Mouse (Mus musculus) forebrain, embryonic 16.5 days (tissue): ENCODE data around the gene Lrrc72. TPM values are rescaled to one million over a fixed set of nuclear protein-coding genes. Genes with fewer than 3 reads are reported as not detected.
"Not testable (repeated sequence)": the region's sequence is repeated elsewhere in the genome, so short reads cannot be mapped to it uniquely, and the experiment has no call there.

Source experiments
- ATAC-seq: fragments of 200-750 bp; cut with Nextera tagmentation; 2 replicates; pipeline ENCODE4 v1.8.0; 2017; ENCODE audit warnings: mild to moderate bottlenecking, moderate library complexity
- H3K27ac ChIP-seq: fragments of 300-500 bp; sonication (generic); 2 replicates; pipeline ENCODE4 v1.5.1; 2014; ENCODE audit warnings: low read length, control low read depth
- H3K27me3 ChIP-seq: fragments of 300-500 bp; sonication (generic); replicated peaks from 2 replicates; pipeline ENCODE4 v1.6.1; 2014; ENCODE audit warnings: low read length; ENCODE audit not compliant: control insufficient read depth, insufficient read depth
- H3K36me3 ChIP-seq: fragments of 300-500 bp; sonication (generic); 2 replicates; pipeline ENCODE4 v1.6.1; 2014; ENCODE audit not compliant: control insufficient read depth, insufficient read depth
- H3K4me1 ChIP-seq: fragments of 300-500 bp; sonication (generic); replicated peaks from 2 replicates; pipeline ENCODE4 v1.6.1; 2014; ENCODE audit warnings: low read length; ENCODE audit not compliant: control insufficient read depth, insufficient read depth
- H3K4me2 ChIP-seq: fragments of 300-500 bp; sonication (generic); 2 replicates; pipeline ENCODE4 v1.6.1; 2014; ENCODE audit warnings: mild to moderate bottlenecking, low read length, control low read depth
- H3K4me3 ChIP-seq: fragments of 300-500 bp; sonication (generic); replicated peaks from 2 replicates; pipeline ENCODE4 v1.5.1; 2014; ENCODE audit warnings: mild to moderate bottlenecking, low read length, control low read depth
- H3K9ac ChIP-seq: fragments of 300-500 bp; sonication (generic); replicated peaks from 2 replicates; pipeline ENCODE4 v1.6.1; 2014; ENCODE audit warnings: low read depth, low read length, control low read depth
- H3K9me3 ChIP-seq: fragments of 300-500 bp; sonication (generic); 2 replicates; pipeline ENCODE4 v1.6.1; 2016; ENCODE audit warnings: low read length; ENCODE audit not compliant: control insufficient read depth
- WGBS: fragments of 180-500 bp; shearing (Covaris S2); extraction: QIAGEN DNeasy Blood & Tissue Kit; methylation state at CpG from one replicate; pipeline ENCODE4 v1.1.7; 2014; 5-methylcytosine and 5-hydroxymethylcytosine counted together
- polyA plus RNA-seq: library from polyadenylated mRNA; unstranded; fragments of >200 nt; fragmentation: Nextera tagmentation; extraction: Ambion mirVana; gene quantifications from 2 replicates; pipeline ENCODE4 v1.2.1, GENCODE M21; 2015

The Lrrc72 gene
- polyA plus RNA-seq, 1 experiment from 2014 or later: not detected

DNA sequence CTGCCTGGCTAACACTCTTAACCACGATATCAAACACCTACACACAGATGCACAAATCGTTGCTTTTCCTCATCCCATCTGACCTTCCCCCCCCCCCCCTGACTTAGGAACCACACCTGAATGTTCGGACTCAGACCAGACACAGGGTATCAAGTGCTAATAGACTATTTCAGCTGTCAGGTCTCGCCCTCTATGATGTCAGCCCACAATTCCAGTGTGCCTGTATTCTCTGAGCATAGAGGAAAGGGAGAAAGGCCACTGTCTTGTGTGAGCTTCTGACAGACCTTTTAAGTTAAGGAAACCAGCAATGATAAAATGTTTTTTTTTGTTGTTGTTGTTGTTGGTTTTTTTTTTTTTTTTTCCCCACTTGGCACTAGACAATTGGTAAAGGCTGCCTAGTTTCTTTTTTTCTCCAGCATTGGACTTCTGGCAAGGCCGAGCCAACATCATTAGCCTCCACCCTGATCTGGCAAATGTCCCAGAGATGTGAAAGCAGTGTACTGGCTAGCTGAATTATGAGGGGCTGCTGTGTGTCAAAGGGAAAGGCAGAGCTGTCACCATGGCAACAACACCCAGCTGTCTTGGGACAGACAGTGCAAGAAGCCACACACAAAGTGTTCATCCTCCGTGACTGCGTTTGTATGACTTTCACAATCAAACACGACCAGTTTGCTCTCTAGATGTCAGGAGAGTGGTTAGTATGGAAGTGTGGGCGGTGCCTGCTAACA lies 46.0 kb downstream of the Lrrc72 start:
- H3K4me2 ChIP-seq: peak overlapping the region; percentile 30
- no peak overlapping the region for H3K27ac ChIP-seq
- peak; percentile 95 for ATAC-seq
- H3K27me3 ChIP-seq: no peaks in the 10 kb centered on the region
- 31% methylated on average over 9 of the region's 9 CpGs for WGBS
- H3K36me3 ChIP-seq: no peaks in the 10 kb centered on the region
- no peak overlapping the region for H3K4me3 ChIP-seq
- H3K9me3 ChIP-seq: no peaks in the 10 kb centered on the region
- peaks cover 7% of the 10 kb centered on the region; the same call in 1 of the 2 replicates for H3K4me1 ChIP-seq
- no peak overlapping the region; the same call in 1 of the 2 replicates for H3K9ac ChIP-seq

DNA sequence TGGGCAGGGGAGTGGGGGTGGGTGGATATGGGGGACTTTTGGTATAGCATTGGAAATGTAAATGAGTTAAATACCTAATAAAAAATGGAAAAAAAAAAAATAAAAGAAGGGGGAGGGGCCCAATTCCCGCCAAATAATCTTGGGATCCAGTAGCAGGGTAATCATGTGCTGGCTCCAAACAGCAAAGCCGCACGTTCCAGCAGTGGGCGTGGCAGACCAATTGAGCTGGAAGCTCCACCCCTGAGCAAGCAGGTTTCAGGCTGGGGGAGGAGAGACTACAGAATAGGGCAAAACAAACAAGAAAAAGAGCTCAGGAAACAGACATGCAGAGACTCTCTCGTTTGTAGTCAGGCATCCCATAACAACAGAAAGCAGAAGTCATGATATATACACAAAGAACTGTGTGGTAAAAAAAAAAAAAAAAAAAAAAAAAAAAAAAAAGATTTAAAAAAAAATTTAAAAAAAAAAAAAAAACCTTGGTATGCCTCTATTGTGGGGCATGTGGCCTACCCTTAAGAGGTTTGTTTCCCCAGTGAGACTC lies 47.5 kb downstream of the Lrrc72 start:
- not testable (repeated sequence) for H3K36me3 ChIP-seq, H3K9ac ChIP-seq, H3K4me1 ChIP-seq, H3K27ac ChIP-seq, H3K4me3 ChIP-seq, H3K27me3 ChIP-seq, H3K9me3 ChIP-seq, H3K4me2 ChIP-seq, ATAC-seq
- WGBS: 34% methylated on average over 5 of the region's 5 CpGs

DNA sequence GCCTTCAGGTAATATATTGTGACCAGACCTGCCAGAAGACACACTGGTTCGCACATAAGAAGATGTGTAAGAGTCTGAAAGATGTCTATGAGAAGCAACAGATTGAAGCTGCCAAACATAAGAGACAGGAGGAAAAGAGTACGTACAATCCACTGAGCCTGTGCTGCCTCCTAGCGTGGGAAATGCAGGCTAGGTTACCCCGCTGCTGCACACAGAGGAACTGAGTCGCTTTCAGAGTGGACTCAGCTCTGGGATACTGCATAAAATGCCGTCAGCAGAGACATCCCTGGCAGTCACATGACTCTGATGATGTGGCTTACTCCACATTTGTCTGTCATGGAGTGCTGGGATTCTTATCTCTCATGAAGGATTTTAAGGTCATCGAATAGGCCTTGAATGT lies 58.2 kb downstream of the Lrrc72 start:
- Histone ChIP-seq H3K9ac (no peak overlapping the region), H3K4me2 (no peak overlapping the region), H3K9me3 (peaks cover 13% of the 10 kb centered on the region), H3K27me3 (no peaks in the 10 kb centered on the region), H3K36me3 (peaks cover 51% of the 10 kb centered on the region), H3K27ac (no peak overlapping the region), H3K4me3 (no peak overlapping the region), H3K4me1 (no peaks in the 10 kb centered on the region)
- 91% methylated on average over 7 of the region's 7 CpGs for WGBS
- no peak for ATAC-seq

DNA sequence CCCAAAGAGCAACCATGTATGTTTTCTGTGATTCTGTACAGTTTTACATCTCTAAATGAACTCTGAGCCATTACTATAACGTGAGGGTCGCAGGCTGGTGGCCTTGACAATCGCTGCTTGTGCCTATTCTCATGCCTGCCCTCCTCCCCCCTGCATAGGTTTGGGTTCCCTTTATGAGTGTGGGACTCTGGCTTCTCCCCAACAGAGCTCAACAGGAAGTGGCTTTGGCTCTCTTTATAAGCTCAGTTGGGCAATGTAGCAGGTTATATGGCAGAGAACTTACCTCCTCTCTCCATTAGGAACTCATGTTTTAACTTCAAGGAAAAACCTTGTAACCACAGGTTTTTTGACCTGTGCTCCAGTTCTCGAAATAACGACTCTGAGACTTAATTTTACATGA lies 62.9 kb downstream of the Lrrc72 start:
- H3K4me3 ChIP-seq: no peak overlapping the region
- no peak for ATAC-seq
- no peak overlapping the region for H3K9ac ChIP-seq
- no peak overlapping the region for H3K4me2 ChIP-seq
- peaks cover 44% of the 10 kb centered on the region for H3K36me3 ChIP-seq
- 81% methylated on average over 5 of the region's 5 CpGs for WGBS
- H3K4me1 ChIP-seq: no peaks in the 10 kb centered on the region
- H3K27me3 ChIP-seq: no peaks in the 10 kb centered on the region
- H3K9me3 ChIP-seq: no peaks in the 10 kb centered on the region
- no peak overlapping the region for H3K27ac ChIP-seq

DNA sequence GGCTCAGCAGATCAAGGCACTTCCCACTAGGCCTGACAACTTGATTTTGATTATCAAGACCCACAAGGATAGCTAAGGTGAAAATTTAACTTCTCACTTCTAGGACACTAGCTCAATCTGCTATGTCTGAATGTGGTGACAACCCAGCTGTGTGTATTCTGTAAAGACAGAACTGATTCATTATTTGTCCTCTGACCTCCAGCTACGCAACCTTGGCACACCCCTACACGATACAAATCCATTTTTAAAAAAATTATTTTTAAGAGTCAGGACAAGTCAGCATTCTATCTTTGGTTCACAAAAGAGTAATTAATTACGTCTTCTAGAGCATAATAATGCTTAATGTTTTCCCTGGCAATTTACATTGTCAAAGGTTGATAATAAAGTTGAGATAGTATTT lies 63.6 kb downstream of the Lrrc72 start:
- WGBS: 97% methylated on average over 3 of the region's 3 CpGs
- H3K4me1 ChIP-seq: no peaks in the 10 kb centered on the region
- peaks cover 41% of the 10 kb centered on the region for H3K36me3 ChIP-seq
- no peaks in the 10 kb centered on the region for H3K9me3 ChIP-seq
- no peak overlapping the region for H3K27ac ChIP-seq
- no peak overlapping the region for H3K9ac ChIP-seq
- no peak overlapping the region for H3K4me2 ChIP-seq
- no peak overlapping the region for H3K4me3 ChIP-seq
- no peaks in the 10 kb centered on the region for H3K27me3 ChIP-seq
- no peak for ATAC-seq

DNA sequence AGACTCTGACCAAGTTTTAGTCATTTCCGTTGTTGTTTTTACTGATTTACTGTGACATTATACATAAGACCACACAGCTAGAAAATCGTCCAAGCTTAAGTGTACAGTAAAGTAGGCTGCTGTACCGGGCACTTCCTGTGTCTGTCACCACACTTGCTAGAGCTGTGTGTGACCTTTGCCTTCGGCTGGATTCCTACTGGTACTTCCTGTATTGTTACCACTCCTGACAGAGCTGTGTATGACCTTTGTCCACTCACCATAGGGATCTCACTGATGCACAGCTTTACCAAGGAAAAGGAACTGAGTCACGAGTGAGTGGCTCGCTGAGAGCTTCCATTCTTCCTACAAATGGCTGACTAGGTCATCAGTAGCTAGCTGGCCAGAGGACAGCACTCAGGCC lies 66.1 kb downstream of the Lrrc72 start:
- H3K4me3 ChIP-seq: no peak overlapping the region
- no peak for ATAC-seq
- no peak overlapping the region for H3K27ac ChIP-seq
- whole genome bisulfite sequencing: 89% methylated on average over 6 of the region's 6 CpGs
- H3K9me3 ChIP-seq: no peaks in the 10 kb centered on the region
- no peaks in the 10 kb centered on the region for H3K27me3 ChIP-seq
- no peak overlapping the region for H3K9ac ChIP-seq
- H3K4me1 ChIP-seq: no peaks in the 10 kb centered on the region
- peaks cover 39% of the 10 kb centered on the region for H3K36me3 ChIP-seq
- H3K4me2 ChIP-seq: no peak overlapping the region

DNA sequence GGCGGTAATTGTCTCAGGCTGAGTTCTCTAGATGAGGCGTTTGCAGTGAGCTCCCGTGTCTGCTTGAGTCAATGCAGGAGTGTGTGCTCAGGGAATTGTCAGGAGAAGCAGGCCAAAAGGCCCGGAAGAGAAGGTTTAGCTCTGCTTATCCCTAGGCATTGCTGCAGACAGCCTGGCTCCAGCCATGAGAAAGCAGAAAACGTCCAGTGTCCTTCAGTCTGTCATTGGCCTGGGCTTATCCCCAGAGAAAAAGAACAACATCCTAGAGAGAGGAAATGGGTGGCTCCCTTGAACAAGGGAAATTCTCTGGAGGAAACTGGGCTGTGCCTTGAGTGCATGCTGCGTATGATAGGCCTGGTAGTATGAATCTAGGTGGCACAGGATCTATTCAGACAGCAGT lies 70.6 kb downstream of the Lrrc72 start:
- H3K9ac ChIP-seq: no peak overlapping the region
- no peak overlapping the region for H3K27ac ChIP-seq
- no peaks in the 10 kb centered on the region for H3K9me3 ChIP-seq
- ATAC-seq: no peak
- no peak overlapping the region for H3K4me3 ChIP-seq
- H3K4me1 ChIP-seq: no peaks in the 10 kb centered on the region
- WGBS: 89% methylated on average over 6 of the region's 6 CpGs
- no peaks in the 10 kb centered on the region for H3K27me3 ChIP-seq
- H3K36me3 ChIP-seq: peaks cover 25% of the 10 kb centered on the region
- no peak overlapping the region for H3K4me2 ChIP-seq

DNA sequence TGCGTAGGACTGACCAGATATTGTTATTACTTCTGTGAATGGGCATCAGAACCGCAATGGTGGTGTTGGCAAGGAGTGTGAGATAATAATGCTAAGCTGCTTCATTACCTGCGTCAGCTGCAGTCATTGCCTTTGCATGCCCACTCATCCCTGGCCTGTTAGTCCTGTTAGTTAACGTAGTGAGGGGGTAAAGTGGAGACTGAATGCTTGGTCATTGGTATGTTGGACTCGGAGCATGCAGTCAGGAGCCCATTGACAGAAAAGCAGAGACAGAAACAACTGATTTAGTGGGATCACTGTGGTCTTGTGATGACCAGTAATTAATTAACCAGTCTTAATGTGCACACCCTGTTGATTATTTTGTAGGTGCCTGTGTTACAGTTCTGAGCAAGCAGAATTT lies 76.0 kb downstream of the Lrrc72 start:
- Histone ChIP-seq H3K9ac (no peak overlapping the region), H3K36me3 (peaks cover 20% of the 10 kb centered on the region), H3K4me3 (no peak overlapping the region), H3K27me3 (no peaks in the 10 kb centered on the region), H3K9me3 (no peaks in the 10 kb centered on the region), H3K4me2 (no peak overlapping the region), H3K27ac (no peak overlapping the region), H3K4me1 (no peaks in the 10 kb centered on the region)
- no peak for ATAC-seq
- 93% methylated on average over 5 of the region's 5 CpGs for WGBS

DNA sequence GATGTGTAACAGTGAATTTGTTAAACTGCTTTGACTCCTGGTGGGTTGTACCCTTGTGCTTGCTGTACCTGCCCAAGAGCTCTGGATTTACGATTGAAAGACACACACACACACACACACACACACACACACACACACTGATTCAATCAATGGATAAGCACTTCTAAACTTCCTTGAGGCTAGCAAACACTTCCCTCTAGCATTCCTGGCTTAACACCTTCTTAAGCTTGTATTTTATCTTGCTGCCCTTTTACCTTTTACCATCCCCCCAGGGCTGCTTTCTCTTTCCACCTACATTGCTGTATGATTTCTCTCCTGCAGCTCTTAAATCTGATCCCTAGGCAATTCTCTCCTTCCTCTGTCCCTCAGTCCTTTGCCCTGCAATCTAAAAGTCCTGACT lies 87.9 kb downstream of the Lrrc72 start:
- ATAC-seq: no peak
- Histone ChIP-seq H3K4me1 (no peaks in the 10 kb centered on the region), H3K9ac (no peak overlapping the region), H3K27ac (no peak overlapping the region), H3K36me3 (peaks cover 5% of the 10 kb centered on the region), H3K4me2 (no peak overlapping the region), H3K9me3 (no peaks in the 10 kb centered on the region), H3K4me3 (no peak overlapping the region), H3K27me3 (no peaks in the 10 kb centered on the region)
- 43% methylated on average over 1 of the region's 1 CpGs for WGBS
